Mouse (Mus musculus) bone marrow, adult 2 months (tissue): ENCODE results near the gene Trim29.

Experiments used
- CTCF ChIP-seq: fragments of 200-500 bp; IDR thresholded peaks from 2 replicates; pipeline ENCODE4 v1.5.1; 2011; ENCODE audit warnings: low read length, control low read depth; ENCODE audit not compliant: control insufficient read depth, insufficient read depth
- POLR2A ChIP-seq: fragments of 200-500 bp; IDR thresholded peaks from 2 replicates; pipeline ENCODE4 v1.6.1; 2011; ENCODE audit warnings: low read depth, mild to moderate bottlenecking, control low read depth, low read length, borderline replicate concordance; ENCODE audit not compliant: control insufficient read depth

DNA sequence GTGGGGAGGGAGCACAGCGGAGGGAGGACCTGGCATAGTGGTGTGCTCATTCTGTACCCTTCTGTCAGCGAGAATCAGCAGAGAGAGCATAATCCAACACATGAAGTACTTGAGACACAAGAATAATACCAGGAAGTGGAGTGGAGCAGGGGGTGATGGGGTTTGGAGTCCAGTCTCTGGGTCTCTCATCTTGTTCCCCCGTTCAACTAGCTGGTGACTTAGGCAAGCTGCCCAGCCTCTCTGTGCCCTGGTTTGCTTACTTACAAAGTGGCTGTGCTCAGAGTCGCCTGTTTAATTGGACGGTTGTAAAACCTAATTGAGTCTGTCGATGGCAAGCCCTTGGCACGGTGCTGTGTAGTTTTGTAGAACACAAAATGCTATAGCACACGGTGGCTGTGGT lies 23.8 kb downstream of the Trim29 start:
- no peak for TF ChIP-seq CTCF
- no peak for TF ChIP-seq POLR2A
